Mouse (Mus musculus): Measurements from ENCODE around the gene Tbc1d7.

GRCm38 (mm10) chr13:43182465-43183201 is 11.3 kb upstream of the Tbc1d7 start:
- TF ChIP-seq CTCF (IDR thresholded peaks at IDR 0.05; ENCODE audit: extremely low read depth, insufficient read length, insufficient replicate concordance, low read depth, low read length) (peak; percentile 82; the same call in 1 of the 2 replicates), POLR2A (IDR thresholded peaks at IDR 0.05; ENCODE audit: low read depth, low read length) (no peak)

All from small intestine, adult 2 months (tissue).